Mouse (Mus musculus): Measurements from ENCODE around the gene Twistnb. TPM values are rescaled to one million over a fixed set of nuclear protein-coding genes. Genes with fewer than 3 reads are reported as not detected.

Twistnb gene
- total RNA-seq, 2 experiments from 2014 or later = 7.7 to 8.5 TPM

Other genes with a start within 250 kb of the Twistnb start
- gene Efcab10, start 34.8 kb upstream of the Twistnb start, total RNA-seq (2021) = not detected

All from heart, postnatal 36 days (tissue).